25 mouse cellular contexts compared by ENCODE assay signal in genomic region chr12:119229601-119230000, GRCm38 (mm10). TPM values are rescaled to one million over a fixed set of nuclear protein-coding genes. Genes with fewer than 3 reads are reported as not detected.
DNase-seq lines count a peak whose midpoint lies in the region; ATAC-seq and TF ChIP-seq lines count a peak whose summit lies in the region.
"Had no signal": no experiment of that assay in that cellular context is flagged by ENCODE, and none has a peak within 500 bp of the region (broad histone marks: within the 10 kb centered on the region; RNA-seq: fewer than 3 reads in every experiment).

No protein-coding gene starts in this region.

- peaks cover 3% of the 10 kb centered on the region for H3K27me3 ChIP-seq in Patski
- H3K27me3 ChIP-seq: CH12.LX; embryonic facial prominence, embryonic 13.5 days; forebrain, embryonic 13.5 days; heart, embryonic 13.5 days had no signal

- ATAC-seq in Patski, result peak; percentile 26
- ATAC-seq: forebrain, embryonic 13.5 days; forebrain, embryonic 16.5 days; hindbrain, postnatal 0 days had no signal

- POLR2A ChIA-PET in Patski (lab: Charles Lee), result no interaction called here

- in situ Hi-C loops in Patski (cut with MboI; ENCODE audit: low pct_unique_long_range_greater_than_20kb), result no loop called here

- peak; percentile 4 for DNase-seq in adrenal gland, postnatal 14 days
- no peak for DNase-seq in adrenal gland, postnatal 25 days
- DNase-seq in kidney, adult 9 months, result peak; percentile 83
- no peak for DNase-seq in kidney, postnatal 4 days
- peak; percentile 21 for DNase-seq in kidney, postnatal 14 days
- no peak for DNase-seq in kidney, postnatal 10 days
- no peak for DNase-seq in Patski (ENCODE audit: low read depth, low spot score)
- DNase-seq in urinary bladder, postnatal 25 days (ENCODE audit: low spot score), result no peak
- DNase-seq: B cell, adult 2 months; cerebellum, adult 11-12 months; cerebellum, adult 8-10 months; cerebellum, postnatal 36 days; embryo, embryonic 11 days; gastrocnemius, postnatal 10 days; gastrocnemius, postnatal 36 days; heart, postnatal 4 days had no signal

- CTCF ChIA-PET in Patski (lab: Charles Lee), result interaction anchor here (0.8 to 1.4 kb wide), 3 partner anchors 34 to 242 kb away, joined by 3 to 5 read pairs (median 3); no protein-coding TSS in a partner anchor

- no peak for TF ChIP-seq CTCF in Patski (IDR thresholded peaks at IDR 0.05)

RNA-seq across cellular contexts. Expression of gene Itgb8, which starts 9.0 kb away (rescaled TPM):
- total RNA-seq in adrenal gland, postnatal 14 days (2021), result 2.1 and 2.7 TPM in 2 replicates
- 2.0 and 2.2 TPM in 2 replicates for total RNA-seq in adrenal gland, postnatal 25 days (2021)
- polyA plus RNA-seq in Patski (2021), result 2.2 TPM
- total RNA-seq: CH12.LX; granulocyte monocyte progenitor cell, adult 5-6 weeks had no signal
- polyA plus RNA-seq: erythroblast, embryonic 14.5 days; G1E had no signal

Comparison
In these comparisons a context has a peak if more than half of its experiments do, and no peak if none do; other contexts are left out.
1. DNase-seq: peak in adrenal gland, postnatal 14 days (single experiment), kidney, adult 9 months (single experiment) and kidney, postnatal 14 days (single experiment); none in adrenal gland, postnatal 25 days (single experiment), kidney, postnatal 4 days (0 of 2), kidney, postnatal 10 days (single experiment), Patski (single experiment) and urinary bladder, postnatal 25 days (single experiment).